Mouse (Mus musculus) kidney, adult 2 months (tissue): Measurements from ENCODE around the gene Ddx47.

ENCODE experiments used
- CTCF ChIP-seq: fragments of 200-500 bp; conservative IDR thresholded peaks from 2 replicates; pipeline ENCODE4 v1.5.1; 2011; ENCODE audit warnings: low read depth, mild to moderate bottlenecking, control low read depth, low read length, moderate library complexity, mixed read lengths; ENCODE audit not compliant: insufficient read depth, insufficient read length
- POLR2A ChIP-seq: fragments of 200-500 bp; IDR thresholded peaks from one replicate; pipeline ENCODE4 v1.6.1; 2011; ENCODE audit warnings: low read depth, low read length, control low read depth

DNA sequence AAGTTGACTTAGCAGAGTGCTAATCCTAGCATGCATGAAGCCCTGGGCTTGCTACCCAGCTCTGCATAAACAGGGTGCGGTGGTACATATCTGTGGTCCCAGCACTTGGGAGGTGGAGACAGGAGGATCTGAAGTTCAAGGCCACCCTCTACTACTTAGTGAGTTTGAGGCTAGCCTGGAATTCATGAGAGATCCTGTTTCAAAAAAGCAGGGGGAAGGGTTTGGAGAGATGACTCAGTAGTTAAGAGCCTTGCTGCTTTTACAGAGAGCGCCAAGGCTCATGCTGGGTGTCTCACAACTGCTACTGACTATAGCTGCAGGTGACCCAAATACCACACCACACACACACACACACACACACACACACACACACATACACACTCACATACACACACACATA, 41.9 kb upstream of the Ddx47 start:
- TF ChIP-seq CTCF: no peak
- TF ChIP-seq POLR2A: no peak
